Mouse (Mus musculus): ENCODE results near the gene Gm28048. TPM values are rescaled to one million over a fixed set of nuclear protein-coding genes. Genes with fewer than 3 reads are reported as not detected.

Gene Gm28048
- polyA plus RNA-seq, 1 experiment = 58.5 TPM

- Histone ChIP-seq H3K4me1 (ENCODE audit: control insufficient read depth, insufficient read depth, low read length) (peaks cover 44% of the 10 kb centered on the region), H3K4me3 (ENCODE audit: insufficient read depth, low read length) (no peak overlapping the region), H3K27ac (ENCODE audit: insufficient read depth, low read depth, low read length) (no peak overlapping the region)
- TF ChIP-seq POLR2A (IDR thresholded peaks at IDR 0.05; ENCODE audit: borderline replicate concordance, low read depth, low read length) (no peak), CTCF (IDR thresholded peaks at IDR 0.05; ENCODE audit: low read depth, low read length) (no peak)
Measured at GRCm38 (mm10) chr11:22809465-22810096, 172.3 kb downstream of the Gm28048 start.

GRCm38 (mm10) chr11:22808040-22808439, 173.8 kb downstream of the Gm28048 start:
- Histone ChIP-seq H3K4me1 (ENCODE audit: control insufficient read depth, insufficient read depth, low read length) (peaks cover 30% of the 10 kb centered on the region), H3K27ac (ENCODE audit: insufficient read depth, low read depth, low read length) (no peak overlapping the region), H3K4me3 (ENCODE audit: insufficient read depth, low read length) (no peak overlapping the region)
- TF ChIP-seq POLR2A (IDR thresholded peaks at IDR 0.05; ENCODE audit: borderline replicate concordance, low read depth, low read length) (no peak), CTCF (IDR thresholded peaks at IDR 0.05; ENCODE audit: low read depth, low read length) (no peak)

- Histone ChIP-seq H3K4me3 (ENCODE audit: insufficient read depth, low read length) (no peak overlapping the region), H3K4me1 (ENCODE audit: control insufficient read depth, insufficient read depth, low read length) (peaks cover 14% of the 10 kb centered on the region), H3K27ac (ENCODE audit: insufficient read depth, low read depth, low read length) (no peak overlapping the region)
- TF ChIP-seq POLR2A (IDR thresholded peaks at IDR 0.05; ENCODE audit: borderline replicate concordance, low read depth, low read length) (no peak), CTCF (IDR thresholded peaks at IDR 0.05; ENCODE audit: low read depth, low read length) (no peak)
Measured at GRCm38 (mm10) chr11:22805171-22805570, 176.7 kb downstream of the Gm28048 start.

- H3K27ac ChIP-seq (ENCODE audit: insufficient read depth, low read depth, low read length) = no peak overlapping the region
- TF ChIP-seq POLR2A (IDR thresholded peaks at IDR 0.05; ENCODE audit: borderline replicate concordance, low read depth, low read length) (no peak), CTCF (IDR thresholded peaks at IDR 0.05; ENCODE audit: low read depth, low read length) (no peak)
- H3K4me1 ChIP-seq (ENCODE audit: control insufficient read depth, insufficient read depth, low read length) = peaks cover 8% of the 10 kb centered on the region
- no peak overlapping the region for H3K4me3 ChIP-seq (ENCODE audit: insufficient read depth, low read length)
Measured at GRCm38 (mm10) chr11:22799987-22800424, 181.9 kb downstream of the Gm28048 start.

GRCm38 (mm10) chr11:22798916-22799315, 183.0 kb downstream of the Gm28048 start:
- Histone ChIP-seq H3K4me3 (ENCODE audit: insufficient read depth, low read length) (no peak overlapping the region), H3K27ac (ENCODE audit: insufficient read depth, low read depth, low read length) (no peak overlapping the region), H3K4me1 (ENCODE audit: control insufficient read depth, insufficient read depth, low read length) (peaks cover 8% of the 10 kb centered on the region)
- TF ChIP-seq POLR2A (IDR thresholded peaks at IDR 0.05; ENCODE audit: borderline replicate concordance, low read depth, low read length) (no peak), CTCF (IDR thresholded peaks at IDR 0.05; ENCODE audit: low read depth, low read length) (no peak)

GRCm38 (mm10) chr11:22794734-22795133, 187.2 kb downstream of the Gm28048 start:
- Histone ChIP-seq H3K4me1 (ENCODE audit: control insufficient read depth, insufficient read depth, low read length) (peaks cover 9% of the 10 kb centered on the region), H3K27ac (ENCODE audit: insufficient read depth, low read depth, low read length) (no peak overlapping the region), H3K4me3 (ENCODE audit: insufficient read depth, low read length) (no peak overlapping the region)
- TF ChIP-seq CTCF (IDR thresholded peaks at IDR 0.05; ENCODE audit: low read depth, low read length) = no peak
- TF ChIP-seq POLR2A (IDR thresholded peaks at IDR 0.05; ENCODE audit: borderline replicate concordance, low read depth, low read length) = no peak

GRCm38 (mm10) chr11:22793881-22794203, 188.0 kb downstream of the Gm28048 start:
- Histone ChIP-seq H3K4me3 (ENCODE audit: insufficient read depth, low read length) (no peak overlapping the region), H3K4me1 (ENCODE audit: control insufficient read depth, insufficient read depth, low read length) (peaks cover 9% of the 10 kb centered on the region), H3K27ac (ENCODE audit: insufficient read depth, low read depth, low read length) (no peak overlapping the region)
- TF ChIP-seq CTCF (IDR thresholded peaks at IDR 0.05; ENCODE audit: low read depth, low read length) (no peak), POLR2A (IDR thresholded peaks at IDR 0.05; ENCODE audit: borderline replicate concordance, low read depth, low read length) (no peak)

- TF ChIP-seq POLR2A (IDR thresholded peaks at IDR 0.05; ENCODE audit: borderline replicate concordance, low read depth, low read length) (no peak), CTCF (IDR thresholded peaks at IDR 0.05; ENCODE audit: low read depth, low read length) (no peak)
- Histone ChIP-seq H3K4me1 (ENCODE audit: control insufficient read depth, insufficient read depth, low read length) (peaks cover 9% of the 10 kb centered on the region), H3K27ac (ENCODE audit: insufficient read depth, low read depth, low read length) (no peak overlapping the region), H3K4me3 (ENCODE audit: insufficient read depth, low read length) (no peak overlapping the region)
Measured at GRCm38 (mm10) chr11:22793176-22793880, 188.6 kb downstream of the Gm28048 start.

GRCm38 (mm10) chr11:22792149-22792548, 189.7 kb downstream of the Gm28048 start:
- no peak for TF ChIP-seq POLR2A (IDR thresholded peaks at IDR 0.05; ENCODE audit: borderline replicate concordance, low read depth, low read length)
- TF ChIP-seq CTCF (IDR thresholded peaks at IDR 0.05; ENCODE audit: low read depth, low read length) = no peak
- Histone ChIP-seq H3K4me3 (ENCODE audit: insufficient read depth, low read length) (no peak overlapping the region), H3K4me1 (ENCODE audit: control insufficient read depth, insufficient read depth, low read length) (peaks cover 9% of the 10 kb centered on the region)

GRCm38 (mm10) chr11:22791726-22792125, 190.2 kb downstream of the Gm28048 start:
- Histone ChIP-seq H3K4me1 (ENCODE audit: control insufficient read depth, insufficient read depth, low read length) (peaks cover 9% of the 10 kb centered on the region), H3K27ac (ENCODE audit: insufficient read depth, low read depth, low read length) (no peak overlapping the region), H3K4me3 (ENCODE audit: insufficient read depth, low read length) (no peak overlapping the region)
- TF ChIP-seq POLR2A (IDR thresholded peaks at IDR 0.05; ENCODE audit: borderline replicate concordance, low read depth, low read length) (no peak), CTCF (IDR thresholded peaks at IDR 0.05; ENCODE audit: low read depth, low read length) (no peak)

More at GRCm38 (mm10) chr11:22792149-22792548, 189.7 kb downstream of the Gm28048 start:
- H3K27ac ChIP-seq (ENCODE audit: insufficient read depth, low read depth, low read length) = no peak overlapping the region
